Mouse (Mus musculus) megakaryocyte, embryonic 14.5 days (primary cell): ENCODE results near the gene Svs1.

Source experiments
- FLI1 ChIP-seq: IDR thresholded peaks from 2 replicates; pipeline ENCODE4 v1.6.1; 2012; ENCODE audit warnings: low read length, inconsistent platforms, mixed read lengths
- GATA1 ChIP-seq: IDR thresholded peaks from 3 replicates; pipeline ENCODE4 v1.6.1; 2012; ENCODE audit warnings: mixed read lengths, low read length, inconsistent platforms, borderline replicate concordance

DNA sequence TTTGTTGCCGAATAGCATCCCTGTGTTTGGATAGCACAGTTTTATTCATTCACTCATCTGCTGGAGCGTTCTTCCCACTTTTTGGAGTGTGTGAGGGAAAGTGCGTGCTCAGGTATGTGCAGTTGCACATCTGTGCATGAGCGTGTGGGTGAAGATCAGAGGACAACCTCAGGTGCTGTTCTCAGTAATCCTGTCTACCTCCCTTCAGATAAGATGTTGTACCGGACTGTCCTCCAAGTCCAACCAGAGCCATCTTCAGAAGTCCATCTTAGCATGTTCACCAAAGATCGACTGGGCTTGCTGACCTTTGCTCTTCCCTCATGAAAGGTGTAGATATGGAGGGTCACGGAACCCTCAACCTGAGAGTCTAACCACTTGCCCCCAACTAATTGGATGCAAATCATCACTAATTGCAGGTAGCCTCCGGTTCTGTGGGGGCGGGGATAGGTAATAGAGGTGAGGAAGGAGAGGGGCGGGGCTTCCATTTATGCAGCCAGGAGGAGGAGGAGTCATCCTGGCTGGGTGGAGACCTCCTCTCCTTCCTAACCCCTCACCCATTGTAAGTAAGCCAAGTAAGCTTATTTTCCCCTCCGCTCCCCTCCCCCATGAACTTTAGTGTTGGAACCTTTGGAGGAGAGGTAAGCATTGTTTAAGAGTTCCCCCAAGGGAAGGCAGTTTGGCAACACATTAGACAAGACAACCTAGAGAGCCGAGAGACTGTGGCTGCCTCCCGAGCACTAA, 21.9 kb downstream of the Svs1 start:
- TF ChIP-seq GATA1 (no peak), FLI1 (no peak)
